Mouse (Mus musculus) intestine, embryonic 15.5 days (tissue): ENCODE measurements around the gene Klhdc8a. TPM values are rescaled to one million over a fixed set of nuclear protein-coding genes. Genes with fewer than 3 reads are reported as not detected.

Experiments used
- ATAC-seq: fragments of 200-750 bp; cut with Nextera tagmentation; 2 replicates; pipeline ENCODE4 v1.8.0; 2017; ENCODE audit warnings: moderate TSS enrichment, moderate library complexity
- H3K27ac ChIP-seq: fragments of 300-500 bp; sonication (generic); 2 replicates; pipeline ENCODE4 v1.5.1; 2015; ENCODE audit warnings: mild to moderate bottlenecking, inconsistent platforms
- H3K27me3 ChIP-seq: fragments of 300-500 bp; sonication (generic); replicated peaks from 2 replicates; pipeline ENCODE4 v1.6.1; 2015; ENCODE audit warnings: inconsistent platforms
- H3K36me3 ChIP-seq: fragments of 300-500 bp; sonication (generic); 2 replicates; pipeline ENCODE4 v1.6.1; 2015; ENCODE audit warnings: inconsistent platforms
- H3K4me1 ChIP-seq: fragments of 300-500 bp; sonication (generic); replicated peaks from 2 replicates; pipeline ENCODE4 v1.6.1; 2015; ENCODE audit warnings: inconsistent platforms
- H3K4me2 ChIP-seq: fragments of 300-500 bp; sonication (generic); replicated peaks from 2 replicates; pipeline ENCODE4 v1.6.1; 2015; ENCODE audit warnings: mild to moderate bottlenecking, inconsistent platforms
- H3K4me3 ChIP-seq: fragments of 300-500 bp; sonication (generic); replicated peaks from 2 replicates; pipeline ENCODE4 v1.5.1; 2015; ENCODE audit warnings: inconsistent platforms
- H3K9ac ChIP-seq: fragments of 300-500 bp; sonication (generic); 2 replicates; pipeline ENCODE4 v1.6.1; 2015; ENCODE audit warnings: inconsistent platforms
- H3K9me3 ChIP-seq: fragments of 300-500 bp; sonication (generic); 2 replicates; pipeline ENCODE4 v1.6.1; 2016; ENCODE audit warnings: inconsistent platforms
- WGBS: fragments of 180-500 bp; shearing (Covaris S2); methylation state at CpG from one replicate; pipeline ENCODE4 v1.1.7; 2015; 5-methylcytosine and 5-hydroxymethylcytosine counted together
- polyA plus RNA-seq: library from polyadenylated mRNA; unstranded; fragments of >200 nt; fragmentation: Nextera tagmentation; extraction: Ambion mirVana; gene quantifications from 2 replicates; pipeline ENCODE4 v1.2.1, GENCODE M21; 2015

Gene Klhdc8a
- polyA plus RNA-seq, 1 experiment from 2014 or later = 0.23 TPM

DNA sequence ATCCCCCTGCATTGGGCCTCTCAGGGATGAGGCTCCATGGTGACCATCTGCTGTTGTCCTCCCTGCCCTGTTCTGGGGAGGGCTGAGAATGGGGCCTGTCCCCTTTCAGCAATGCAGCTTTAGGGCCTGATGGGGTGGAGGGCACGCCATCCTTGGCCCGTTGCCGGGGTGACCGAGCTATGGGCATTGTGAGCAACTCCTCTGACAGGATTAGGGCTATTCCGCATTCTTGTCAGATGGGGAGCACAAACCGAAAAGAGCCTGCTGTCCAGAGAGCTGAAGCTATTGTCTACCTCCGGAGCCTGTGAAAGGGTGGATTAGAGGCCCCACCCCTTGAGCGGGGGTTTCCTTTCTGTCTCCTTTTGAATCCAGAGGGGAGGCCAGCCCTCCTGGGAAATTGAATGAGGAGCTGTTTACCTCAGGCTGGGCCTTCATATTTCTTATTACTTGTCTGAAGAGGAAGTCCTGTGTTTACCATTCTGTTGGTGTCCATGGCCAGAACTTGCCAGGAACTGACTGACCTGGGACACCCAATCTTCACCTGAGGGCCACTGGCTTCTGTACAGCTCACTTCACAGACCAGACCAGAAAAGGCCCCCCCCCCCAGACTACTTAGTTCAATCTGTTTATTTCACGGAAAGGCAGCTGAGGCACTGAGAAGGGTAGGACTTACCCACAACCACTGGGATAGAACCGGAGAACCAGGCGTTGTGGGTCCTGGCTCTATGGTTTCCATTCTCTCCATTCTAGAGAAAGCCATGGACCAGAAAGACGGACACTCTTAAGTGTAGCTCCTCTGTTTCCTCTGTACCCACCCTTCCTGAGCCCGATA lies 24.5 kb downstream of the Klhdc8a start:
- WGBS = 45% methylated on average over 13 of the region's 13 CpGs
- Histone ChIP-seq H3K4me3 (no peak overlapping the region), H3K36me3 (no peaks in the 10 kb centered on the region), H3K27me3 (no peaks in the 10 kb centered on the region), H3K27ac (peak overlapping the region; percentile 60), H3K4me1 (peaks cover 36% of the 10 kb centered on the region), H3K9ac (no peak overlapping the region), H3K4me2 (peak overlapping the region; percentile 23), H3K9me3 (no peaks in the 10 kb centered on the region)
- ATAC-seq = no peak

DNA sequence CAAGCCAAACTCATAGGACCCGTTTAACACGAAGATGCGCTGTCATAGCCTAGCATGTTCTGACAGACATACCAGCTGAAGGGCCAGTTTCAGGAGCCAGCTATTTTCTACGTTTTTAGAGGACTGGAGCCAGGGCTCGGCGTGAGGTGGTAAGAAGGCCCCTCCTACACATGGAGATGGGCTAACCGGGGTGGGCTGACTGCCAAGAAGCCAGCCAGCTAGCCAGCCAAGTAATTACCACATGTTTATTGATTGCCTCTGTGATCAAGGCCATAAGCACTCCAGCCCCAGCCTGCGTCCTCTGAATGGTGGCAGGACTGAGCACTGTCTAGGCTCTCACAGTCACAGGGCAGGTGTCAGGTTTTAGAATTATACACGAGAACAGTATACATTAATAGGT lies 28.4 kb downstream of the Klhdc8a start:
- ATAC-seq = peak; percentile 62
- WGBS = 52% methylated on average over 9 of the region's 9 CpGs
- H3K36me3 ChIP-seq = 0 out of 2 replicates have a peak, but pooled peaks cover 2% of the 10 kb centered on the region

DNA sequence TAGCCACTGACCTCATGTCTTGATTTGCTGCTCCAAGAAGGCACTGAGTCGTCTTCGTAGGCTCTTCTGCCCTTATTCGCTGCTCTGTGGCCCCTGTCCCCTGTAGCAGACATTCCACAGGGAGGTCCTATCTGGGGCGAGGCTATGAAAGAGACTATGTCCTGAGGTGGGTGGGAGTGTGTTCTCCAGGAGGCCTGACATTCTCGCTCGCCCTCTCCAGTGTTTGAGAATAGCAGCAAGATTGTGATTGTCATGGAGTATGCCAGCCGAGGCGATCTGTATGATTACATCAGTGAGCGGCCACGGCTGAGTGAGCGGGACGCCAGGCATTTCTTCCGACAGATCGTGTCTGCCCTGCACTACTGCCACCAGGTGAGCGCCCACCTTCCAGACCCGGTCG lies 29.1 kb downstream of the Klhdc8a start:
- Histone ChIP-seq H3K9me3 (no peaks in the 10 kb centered on the region), H3K36me3 (0 out of 2 replicates have a peak, but pooled peaks cover 2% of the 10 kb centered on the region), H3K4me2 (no peak overlapping the region), H3K4me1 (peaks cover 13% of the 10 kb centered on the region), H3K27ac (no peak overlapping the region), H3K9ac (no peak overlapping the region), H3K27me3 (no peaks in the 10 kb centered on the region), H3K4me3 (no peak overlapping the region)
- 81% methylated on average over 17 of the region's 17 CpGs for WGBS
- no peak for ATAC-seq

More for the DNA sequence above, 28.4 kb downstream of the Klhdc8a start:
- H3K27me3 ChIP-seq = no peaks in the 10 kb centered on the region
- H3K4me3 ChIP-seq = no peak overlapping the region
- H3K27ac ChIP-seq = no peak overlapping the region
- H3K9me3 ChIP-seq = no peaks in the 10 kb centered on the region
- H3K9ac ChIP-seq = no peak overlapping the region
- peaks cover 18% of the 10 kb centered on the region for H3K4me1 ChIP-seq
- no peak overlapping the region for H3K4me2 ChIP-seq

DNA sequence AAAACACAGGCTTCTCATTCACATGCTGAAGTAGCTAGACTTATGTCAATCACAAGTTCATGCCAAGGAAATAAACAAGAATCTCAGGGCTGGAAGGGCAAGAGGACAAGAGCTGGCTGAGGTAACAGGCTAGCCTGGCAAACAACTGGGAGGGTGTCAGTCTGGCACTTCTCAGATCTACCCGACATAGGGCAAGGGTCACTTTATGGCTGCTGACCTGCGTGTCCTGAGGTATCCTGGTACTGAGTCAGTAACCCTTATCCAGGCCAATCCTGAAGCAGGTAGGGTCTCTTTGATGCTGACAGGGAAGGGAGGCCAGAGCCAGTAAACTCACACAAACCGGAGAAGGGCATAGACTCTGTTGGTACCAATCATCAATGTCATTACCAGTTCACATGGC lies 30.1 kb downstream of the Klhdc8a start:
- Histone ChIP-seq H3K27ac (no peak overlapping the region), H3K4me3 (no peak overlapping the region), H3K36me3 (0 out of 2 replicates have a peak, but pooled peaks cover 2% of the 10 kb centered on the region), H3K9ac (no peak overlapping the region), H3K27me3 (no peaks in the 10 kb centered on the region), H3K4me1 (peaks cover 12% of the 10 kb centered on the region), H3K9me3 (no peaks in the 10 kb centered on the region), H3K4me2 (no peak overlapping the region)
- ATAC-seq = peak; percentile 38; the same call in 1 of the 2 replicates
- WGBS = 36% methylated on average over 3 of the region's 3 CpGs

DNA sequence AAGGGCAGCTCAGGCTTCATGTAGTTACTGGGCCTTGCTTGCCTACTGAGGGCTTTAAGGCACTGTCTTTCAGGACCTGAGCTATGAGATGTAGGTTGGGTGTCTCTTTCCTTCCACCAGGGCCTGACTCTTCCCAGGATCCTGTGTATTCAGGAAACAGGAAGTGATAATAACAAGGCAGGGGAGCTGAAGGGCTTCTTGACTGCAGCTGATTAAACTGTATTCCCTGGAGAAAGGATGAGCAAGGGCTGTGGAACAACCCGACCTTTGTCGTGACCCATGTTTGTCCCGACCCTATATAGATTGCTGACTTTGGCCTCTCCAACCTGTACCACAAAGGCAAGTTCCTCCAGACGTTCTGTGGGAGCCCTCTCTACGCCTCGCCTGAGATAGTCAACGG lies 31.2 kb downstream of the Klhdc8a start:
- 80% methylated on average over 7 of the region's 7 CpGs for WGBS
- Histone ChIP-seq H3K36me3 (0 out of 2 replicates have a peak, but pooled peaks cover 2% of the 10 kb centered on the region), H3K9me3 (no peaks in the 10 kb centered on the region), H3K4me3 (no peak overlapping the region), H3K4me2 (no peak overlapping the region), H3K9ac (no peak overlapping the region), H3K27ac (no peak overlapping the region), H3K27me3 (no peaks in the 10 kb centered on the region), H3K4me1 (peaks cover 19% of the 10 kb centered on the region)
- ATAC-seq = no peak

DNA sequence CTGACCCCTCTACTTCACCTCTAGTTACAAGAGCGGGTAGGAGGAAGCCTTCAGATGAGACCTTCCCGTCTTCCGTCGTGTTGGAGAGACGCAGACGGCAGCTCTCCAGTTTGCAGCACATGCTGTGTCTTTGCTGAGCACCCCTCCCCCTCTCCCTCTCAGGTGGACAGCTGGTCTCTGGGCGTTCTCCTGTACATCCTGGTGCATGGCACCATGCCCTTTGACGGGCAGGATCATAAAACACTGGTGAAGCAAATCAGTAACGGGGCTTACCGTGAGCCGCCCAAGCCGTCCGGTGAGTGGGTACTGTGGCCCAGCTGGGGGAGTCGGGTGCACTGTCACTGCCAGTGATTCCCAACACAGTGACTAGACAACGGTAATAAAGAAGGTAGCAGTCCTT lies 32.0 kb downstream of the Klhdc8a start:
- Histone ChIP-seq H3K36me3 (0 out of 2 replicates have a peak, but pooled peaks cover 2% of the 10 kb centered on the region), H3K27me3 (no peaks in the 10 kb centered on the region), H3K4me2 (no peak overlapping the region), H3K4me1 (peaks cover 23% of the 10 kb centered on the region), H3K9me3 (no peaks in the 10 kb centered on the region), H3K9ac (no peak overlapping the region), H3K27ac (no peak overlapping the region), H3K4me3 (no peak overlapping the region)
- 81% methylated on average over 15 of the region's 15 CpGs for WGBS
- no peak for ATAC-seq

DNA sequence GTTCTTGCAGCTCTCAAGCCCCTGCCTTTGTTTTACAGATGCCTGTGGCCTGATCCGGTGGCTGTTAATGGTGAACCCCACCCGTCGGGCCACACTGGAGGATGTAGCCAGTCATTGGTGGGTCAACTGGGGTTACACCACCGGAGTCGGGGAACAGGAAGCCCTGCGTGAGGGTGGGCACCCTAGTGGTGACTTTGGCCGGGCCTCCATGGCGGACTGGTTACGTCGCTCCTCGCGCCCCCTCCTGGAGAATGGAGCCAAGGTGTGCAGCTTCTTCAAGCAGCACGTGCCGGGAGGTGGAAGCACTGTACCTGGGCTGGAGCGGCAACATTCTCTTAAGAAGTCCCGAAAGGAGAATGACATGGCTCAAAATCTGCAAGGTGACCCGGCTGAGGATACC lies 32.9 kb downstream of the Klhdc8a start:
- H3K4me3 ChIP-seq = no peak overlapping the region
- H3K4me1 ChIP-seq = peaks cover 23% of the 10 kb centered on the region
- 0 out of 2 replicates have a peak, but pooled peaks cover 2% of the 10 kb centered on the region for H3K36me3 ChIP-seq
- H3K27ac ChIP-seq = no peak overlapping the region
- ATAC-seq = no peak
- H3K4me2 ChIP-seq = no peak overlapping the region
- H3K9ac ChIP-seq = no peak overlapping the region
- no peaks in the 10 kb centered on the region for H3K27me3 ChIP-seq
- WGBS = 89% methylated on average over 17 of the region's 17 CpGs
- H3K9me3 ChIP-seq = no peaks in the 10 kb centered on the region

DNA sequence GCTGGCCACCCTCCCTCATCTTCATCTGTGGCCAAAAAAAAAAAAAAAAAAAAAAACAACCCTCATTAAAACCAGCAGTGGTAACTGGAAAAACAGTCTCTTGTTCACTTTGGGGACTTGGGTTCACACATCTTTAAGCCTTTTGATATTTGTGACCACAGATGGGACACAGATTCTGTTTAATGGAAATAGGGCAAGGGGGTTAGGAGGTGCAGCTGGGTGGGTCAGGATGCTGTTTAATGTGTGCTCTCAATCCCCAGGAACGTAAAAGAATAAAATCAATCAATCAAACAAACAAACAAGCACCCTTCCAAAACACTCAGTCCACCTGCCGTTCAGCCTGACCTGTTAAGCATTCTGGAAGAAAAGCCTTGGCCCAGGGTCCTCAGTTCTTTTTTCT lies 34.8 kb downstream of the Klhdc8a start:
- no peak for ATAC-seq
- 11% methylated on average over 2 of the region's 2 CpGs for WGBS
- 0 out of 2 replicates have a peak, but pooled peaks cover 2% of the 10 kb centered on the region for H3K36me3 ChIP-seq
- no peak overlapping the region for H3K4me2 ChIP-seq
- H3K9ac ChIP-seq = no peak overlapping the region
- no peaks in the 10 kb centered on the region for H3K27me3 ChIP-seq
- H3K4me1 ChIP-seq = peaks cover 17% of the 10 kb centered on the region
- peak overlapping the region; percentile 48; the same call in 1 of the 2 replicates for H3K27ac ChIP-seq
- no peak overlapping the region for H3K4me3 ChIP-seq
- H3K9me3 ChIP-seq = no peaks in the 10 kb centered on the region

DNA sequence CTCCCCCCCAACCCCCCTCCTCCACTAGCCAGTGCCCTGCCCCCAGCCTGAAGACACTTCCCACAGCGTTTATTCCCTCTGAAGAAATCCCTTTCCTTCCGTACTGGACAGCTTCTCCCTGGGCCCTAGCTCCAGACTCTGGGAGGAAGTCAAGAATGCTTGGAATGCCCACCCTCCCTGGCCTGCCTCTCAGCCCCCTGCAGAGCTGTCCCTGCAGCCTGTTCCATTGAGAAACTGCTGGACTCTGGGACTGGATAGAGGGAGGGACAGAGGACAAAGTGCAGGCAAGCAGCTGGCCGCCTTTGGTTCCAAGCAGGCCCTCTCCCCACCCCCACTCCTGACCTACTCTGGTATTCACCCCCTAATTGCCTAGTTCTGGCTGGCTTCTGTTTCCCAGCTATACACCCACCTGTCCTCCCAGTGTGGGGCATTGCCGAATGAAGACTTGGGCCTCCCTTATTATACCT lies 35.3 kb downstream of the Klhdc8a start:
- peak; percentile 90 for ATAC-seq
- Histone ChIP-seq H3K9ac (no peak overlapping the region), H3K27me3 (no peaks in the 10 kb centered on the region), H3K4me2 (peak overlapping the region; percentile 28), H3K27ac (peak overlapping the region; percentile 48), H3K36me3 (0 out of 2 replicates have a peak, but pooled peaks cover 2% of the 10 kb centered on the region), H3K4me3 (no peak overlapping the region), H3K9me3 (no peaks in the 10 kb centered on the region), H3K4me1 (peaks cover 17% of the 10 kb centered on the region)
- 1% methylated on average over 4 of the region's 4 CpGs for WGBS

DNA sequence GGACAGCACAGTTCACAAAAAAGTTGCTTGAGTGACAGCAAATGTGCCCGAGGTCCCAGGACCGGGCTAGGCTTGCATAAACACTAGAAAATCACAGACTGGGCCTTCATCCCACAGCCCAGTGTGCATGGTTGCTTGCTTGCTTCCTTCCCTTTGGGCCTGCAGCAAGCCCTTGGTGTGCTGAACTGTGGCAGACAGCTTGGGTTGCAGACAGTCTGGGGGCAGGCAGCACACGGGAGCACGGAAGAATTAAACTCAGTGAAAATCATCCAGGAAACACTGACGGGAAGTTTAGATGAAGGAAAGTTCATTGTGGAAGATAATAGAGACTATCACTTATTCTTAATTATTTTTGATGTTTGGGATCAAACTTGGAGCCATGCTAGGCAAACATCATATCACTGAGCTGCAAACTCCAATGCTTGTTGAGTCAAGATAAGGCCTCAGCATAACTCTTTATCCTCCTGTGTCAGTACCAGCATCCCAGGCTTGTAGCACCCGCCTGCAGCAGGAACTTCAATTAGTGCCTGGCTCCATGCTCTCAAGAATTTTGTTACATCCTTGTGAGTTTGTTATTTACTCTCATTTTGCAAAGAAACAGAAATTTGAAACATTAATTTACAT lies 35.9 kb downstream of the Klhdc8a start:
- 31% methylated on average over 6 of the region's 6 CpGs for WGBS
- H3K9me3 ChIP-seq = no peaks in the 10 kb centered on the region
- no peak for ATAC-seq

DNA sequence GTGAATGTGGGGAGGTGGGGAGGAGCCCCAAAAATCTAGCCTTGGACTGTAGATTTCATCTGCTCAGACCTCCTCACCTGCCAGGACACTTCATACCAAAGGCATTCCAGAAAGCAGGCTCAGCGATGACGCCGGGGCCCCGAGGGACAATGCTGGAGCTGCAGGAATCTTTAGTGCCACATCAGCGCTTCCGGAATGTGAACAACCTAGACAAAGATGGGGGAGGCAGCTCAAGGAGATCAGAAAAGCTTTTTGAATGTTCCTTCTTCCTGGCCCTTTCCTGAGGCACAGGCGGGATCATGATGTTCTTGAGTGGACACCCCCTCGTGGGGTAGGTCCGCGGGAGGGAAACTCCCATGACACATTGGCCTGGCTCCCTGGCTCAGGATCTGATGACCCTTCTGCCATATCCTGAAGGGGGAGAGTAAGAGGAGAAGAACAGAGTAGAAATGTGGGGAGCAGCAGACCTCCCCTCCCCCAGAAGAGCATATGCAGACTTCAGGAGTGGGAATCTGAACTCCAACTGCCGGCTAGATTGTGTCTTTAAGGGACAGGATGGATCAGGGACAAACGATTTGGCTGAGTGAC lies 37.0 kb downstream of the Klhdc8a start:
- 61% methylated on average over 12 of the region's 12 CpGs for WGBS
- Histone ChIP-seq H3K36me3 (0 out of 2 replicates have a peak, but pooled peaks cover 2% of the 10 kb centered on the region), H3K27me3 (no peaks in the 10 kb centered on the region), H3K4me3 (no peak overlapping the region), H3K4me2 (no peak overlapping the region), H3K27ac (no peak overlapping the region), H3K4me1 (peaks cover 17% of the 10 kb centered on the region), H3K9me3 (no peaks in the 10 kb centered on the region), H3K9ac (no peak overlapping the region)
- ATAC-seq = no peak

More for the DNA sequence above, 35.9 kb downstream of the Klhdc8a start:
- H3K27ac ChIP-seq = peak overlapping the region; percentile 48; the same call in 1 of the 2 replicates
- peaks cover 17% of the 10 kb centered on the region for H3K4me1 ChIP-seq
- no peak overlapping the region for H3K4me3 ChIP-seq
- H3K36me3 ChIP-seq = 0 out of 2 replicates have a peak, but pooled peaks cover 2% of the 10 kb centered on the region
- no peaks in the 10 kb centered on the region for H3K27me3 ChIP-seq
- H3K4me2 ChIP-seq = no peak overlapping the region
- H3K9ac ChIP-seq = no peak overlapping the region

DNA sequence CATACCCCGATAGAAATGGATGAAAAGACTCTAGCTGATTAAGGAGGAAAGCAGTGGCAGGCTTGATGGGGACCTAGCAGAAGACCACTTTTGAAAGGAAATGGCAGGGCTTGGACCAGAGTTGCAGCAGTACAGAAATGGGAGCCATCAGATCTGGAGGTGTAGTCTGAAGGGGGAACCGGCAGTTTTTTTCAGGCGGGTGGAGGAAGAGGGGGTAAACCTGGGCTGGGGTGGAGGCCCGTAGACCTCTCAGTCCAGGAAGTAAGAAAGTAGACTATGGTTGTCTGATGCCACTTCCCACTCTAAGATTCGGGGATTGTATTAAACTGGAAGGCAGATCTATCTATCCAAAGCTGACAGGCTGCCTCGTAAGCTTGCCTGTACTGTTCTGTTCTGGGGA lies 38.5 kb downstream of the Klhdc8a start:
- Histone ChIP-seq H3K4me3 (no peak overlapping the region), H3K4me2 (no peak overlapping the region), H3K4me1 (peaks cover 20% of the 10 kb centered on the region), H3K27ac (no peak overlapping the region), H3K27me3 (no peaks in the 10 kb centered on the region), H3K9me3 (no peaks in the 10 kb centered on the region), H3K9ac (no peak overlapping the region), H3K36me3 (no peaks in the 10 kb centered on the region)
- WGBS = 69% methylated on average over 6 of the region's 6 CpGs
- ATAC-seq = no peak
